11 mouse cellular contexts compared by ENCODE assay signal in the genomic region with DNA sequence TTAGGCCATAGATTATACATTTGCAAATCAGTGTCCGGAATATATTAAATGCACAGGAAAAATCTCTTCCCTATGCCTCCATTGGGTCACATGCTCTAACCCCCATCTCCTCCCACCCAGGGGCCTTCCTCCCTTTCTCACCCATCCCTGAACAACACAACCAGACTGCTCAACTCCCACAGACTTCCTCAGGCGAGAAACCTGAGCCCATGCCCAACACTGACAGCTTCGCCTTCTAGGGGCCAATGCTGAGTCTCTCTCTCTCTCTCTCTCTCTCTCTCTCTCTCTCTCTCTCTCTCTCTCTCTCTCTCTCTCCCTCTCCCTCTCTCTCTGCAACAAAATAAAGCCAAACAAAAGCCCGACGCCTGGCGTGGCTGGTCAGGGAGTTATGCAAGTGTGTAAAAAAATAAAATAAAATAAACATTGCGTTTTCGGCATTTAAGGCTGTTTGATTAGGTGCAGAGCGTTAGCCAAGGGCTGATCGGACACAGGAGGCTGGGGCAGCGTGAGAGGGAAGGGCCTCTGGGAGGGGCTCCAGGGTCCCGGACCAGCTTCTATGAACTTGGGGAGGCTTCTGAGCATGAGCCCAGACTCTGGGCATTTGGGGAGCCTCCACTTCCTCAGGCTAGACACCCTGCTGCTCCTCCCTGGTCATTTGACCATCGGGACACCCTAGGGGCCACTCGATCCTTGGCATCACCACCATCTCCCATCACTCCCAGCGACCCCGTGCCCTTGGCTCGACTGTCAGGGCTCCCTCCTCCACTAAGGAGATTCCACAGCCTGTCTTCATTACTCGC. TPM values are rescaled to one million over a fixed set of nuclear protein-coding genes. Genes with fewer than 3 reads are reported as not detected.
DNase-seq lines count a peak whose midpoint lies in the region; ATAC-seq and TF ChIP-seq lines count a peak whose summit lies in the region.
"Had no signal": no experiment of that assay in that cellular context is flagged by ENCODE, and none has a peak within 500 bp of the region (broad histone marks: within the 10 kb centered on the region; RNA-seq: fewer than 3 reads in every experiment).

No protein-coding gene starts in this region.

- no peak for TF ChIP-seq POLR2A in heart, adult 2 months (IDR thresholded peaks at IDR 0.05; ENCODE audit: insufficient read depth, low read depth, low read length)

- peaks cover 99% of the 10 kb centered on the region for H3K27me3 ChIP-seq in heart, embryonic 12.5 days (replicated peaks)
- peaks cover 21% of the 10 kb centered on the region for H3K27me3 ChIP-seq in heart, adult 2 months (ENCODE audit: control insufficient read depth, insufficient read depth, low read length)
- H3K27me3 ChIP-seq in liver, embryonic 12.5 days (replicated peaks): peaks cover 94% of the 10 kb centered on the region
- H3K27me3 ChIP-seq in embryonic facial prominence, embryonic 13.5 days: peaks cover 95% of the 10 kb centered on the region
- peaks cover 26% of the 10 kb centered on the region for H3K27me3 ChIP-seq in lung, postnatal 0 days (replicated peaks; ENCODE audit: insufficient read depth, low read length)

- H3K4me3 ChIP-seq in heart, embryonic 12.5 days: peak overlapping the region; percentile 7; the same call in 1 of the 2 replicates
- no peak overlapping the region for H3K4me3 ChIP-seq in heart, adult 2 months
- H3K4me3 ChIP-seq in liver, embryonic 12.5 days: no peak overlapping the region
- peak overlapping the region; percentile 56 for H3K4me3 ChIP-seq in embryonic facial prominence, embryonic 13.5 days
- no peak overlapping the region for H3K4me3 ChIP-seq in lung, postnatal 0 days (ENCODE audit: low read depth, low read length)

- no peak overlapping the region for H3K9ac ChIP-seq in heart, embryonic 12.5 days
- no peak overlapping the region for H3K9ac ChIP-seq in heart, adult 2 months (ENCODE audit: low read depth, low read length)
- H3K9ac ChIP-seq in liver, embryonic 12.5 days: no peak overlapping the region
- 0 out of 2 replicates have a peak overlapping the region, but pooled peaks have one; percentile 36 for H3K9ac ChIP-seq in embryonic facial prominence, embryonic 13.5 days
- H3K9ac ChIP-seq in lung, postnatal 0 days (replicated peaks; ENCODE audit: low read depth): no peak overlapping the region

- no peaks in the 10 kb centered on the region for H3K9me3 ChIP-seq in heart, embryonic 12.5 days (replicated peaks)
- H3K9me3 ChIP-seq in liver, embryonic 12.5 days (replicated peaks): no peaks in the 10 kb centered on the region
- H3K9me3 ChIP-seq in embryonic facial prominence, embryonic 13.5 days: no peaks in the 10 kb centered on the region
- H3K9me3 ChIP-seq in lung, postnatal 0 days (ENCODE audit: low read length): no peaks in the 10 kb centered on the region
- H3K9me3 ChIP-seq: neural tube, embryonic 13.5 days had no signal

- H3K4me2 ChIP-seq in heart, embryonic 12.5 days: peak overlapping the region; percentile 17; the same call in 1 of the 2 replicates
- peak overlapping the region; percentile 4; the same call in 1 of the 2 replicates for H3K4me2 ChIP-seq in liver, embryonic 12.5 days
- H3K4me2 ChIP-seq in embryonic facial prominence, embryonic 13.5 days: peak overlapping the region; percentile 76
- 0 out of 2 replicates have a peak overlapping the region, but pooled peaks have one; percentile 67 for H3K4me2 ChIP-seq in lung, postnatal 0 days (replicated peaks; ENCODE audit: low read depth, low read length)

- peaks cover 20% of the 10 kb centered on the region for H3K4me1 ChIP-seq in heart, embryonic 12.5 days (replicated peaks)
- H3K4me1 ChIP-seq in heart, adult 2 months (ENCODE audit: control insufficient read depth, insufficient read depth, low read length): no peaks in the 10 kb centered on the region
- H3K4me1 ChIP-seq in liver, embryonic 12.5 days: peaks cover 14% of the 10 kb centered on the region; the same call in 1 of the 2 replicates
- peaks cover 57% of the 10 kb centered on the region for H3K4me1 ChIP-seq in embryonic facial prominence, embryonic 13.5 days
- no peaks in the 10 kb centered on the region for H3K4me1 ChIP-seq in lung, postnatal 0 days (ENCODE audit: insufficient read depth, low read depth, low read length)

- no peaks in the 10 kb centered on the region for H3K36me3 ChIP-seq in heart, embryonic 12.5 days
- no peaks in the 10 kb centered on the region for H3K36me3 ChIP-seq in heart, adult 2 months (ENCODE audit: control insufficient read depth, insufficient read depth, low read length)
- H3K36me3 ChIP-seq in liver, embryonic 12.5 days: no peaks in the 10 kb centered on the region
- H3K36me3 ChIP-seq in embryonic facial prominence, embryonic 13.5 days: no peaks in the 10 kb centered on the region
- H3K36me3 ChIP-seq in lung, postnatal 0 days (ENCODE audit: insufficient read depth, low read length): no peaks in the 10 kb centered on the region
- H3K36me3 ChIP-seq: neural tube, embryonic 13.5 days had no signal

- ATAC-seq in heart, embryonic 12.5 days (ENCODE audit: insufficient number of reproducible peaks, low FRiP score): no peak
- no peak for ATAC-seq in liver, embryonic 12.5 days
- ATAC-seq in embryonic facial prominence, embryonic 13.5 days (ENCODE audit: insufficient number of reproducible peaks, insufficient read depth, low FRiP score, low TSS enrichment, low read depth): no peak
- peak; percentile 43 for ATAC-seq in lung, postnatal 0 days
- no peak for ATAC-seq in granulocyte monocyte progenitor cell, adult 5-6 weeks (replicated peaks; ENCODE audit: poor library complexity, severe bottlenecking)
- ATAC-seq: activated CD4-positive, CD25-positive, alpha-beta regulatory T cell, adult 4 months had no signal

- no peak for TF ChIP-seq CTCF in heart, adult 2 months (IDR thresholded peaks at IDR 0.05)
- TF ChIP-seq CTCF in lung, postnatal 0 days (IDR thresholded peaks at IDR 0.05): no peak

- H3K79me2 ChIP-seq in heart, adult 2 months (replicated peaks; ENCODE audit: control insufficient read depth, insufficient read depth, low read length): no peaks in the 10 kb centered on the region

- no peak overlapping the region for H3K27ac ChIP-seq in heart, embryonic 12.5 days (ENCODE audit: poor library complexity, severe bottlenecking)
- H3K27ac ChIP-seq in heart, adult 2 months: no peak overlapping the region
- no peak overlapping the region for H3K27ac ChIP-seq in liver, embryonic 12.5 days
- H3K27ac ChIP-seq in embryonic facial prominence, embryonic 13.5 days: peak overlapping the region; percentile 51; the same call in 1 of the 2 replicates
- no peak overlapping the region for H3K27ac ChIP-seq in lung, postnatal 0 days (ENCODE audit: low read length)
- H3K27ac ChIP-seq: macrophage; neural tube, embryonic 13.5 days had no signal

- intact Hi-C loops in heart, adult 2 months (cut with DNase I): no loop called here

- no peak for TF ChIP-seq EP300 in heart, adult 2 months (IDR thresholded peaks at IDR 0.05; ENCODE audit: insufficient read depth, low read depth, low read length)
- TF ChIP-seq EP300 in lung, postnatal 0 days (IDR thresholded peaks at IDR 0.05): no peak

- DNase-seq in heart, adult 2 months: no peak
- DNase-seq in liver: no peak
- DNase-seq in lung, postnatal 0 days (ENCODE audit: low spot score): peak; percentile 60
- DNase-seq in retina, embryonic 14.5 days (ENCODE audit: low spot score): no peak

- 10% methylated on average over 18 of the region's 18 CpGs for WGBS in heart, embryonic 12.5 days
- 12% methylated on average over 18 of the region's 18 CpGs for WGBS in heart, adult 2 months
- WGBS in liver, embryonic 12.5 days (ENCODE audit: insufficient replicate concordance): 10% methylated on average over 18 of the region's 18 CpGs
- WGBS in embryonic facial prominence, embryonic 13.5 days: 6% methylated on average over 18 of the region's 18 CpGs
- 5% methylated on average over 18 of the region's 18 CpGs for WGBS in lung, postnatal 0 days

RNA-seq across cellular contexts. Expression of a gene that starts 1.2 kb away (rescaled TPM):
- polyA plus RNA-seq in heart, embryonic 12.5 days (2016; fragmentation: Nextera tagmentation; extraction: Ambion mirVana): 7.0 and 7.4 TPM in 2 replicates
- 1 to 10 TPM; 2.7 to 4.4 TPM for total RNA-seq in heart, adult 2 months (2021)
- polyA plus RNA-seq in heart, adult 2 months (2012; rRNA removed): 3.9 and 4.0 TPM in 2 replicates
- polyA plus RNA-seq in liver, embryonic 12.5 days (2016; fragmentation: Nextera tagmentation; extraction: Ambion mirVana): 1.2 and 1.4 TPM in 2 replicates
- 18.8 and 21.2 TPM in 2 replicates for polyA plus RNA-seq in embryonic facial prominence, embryonic 13.5 days (2015; fragmentation: Nextera tagmentation; extraction: Ambion mirVana)
- polyA plus RNA-seq in lung, postnatal 0 days (2015; fragmentation: Nextera tagmentation; extraction: Ambion mirVana): 6.5 and 7.2 TPM in 2 replicates
- 4.0 TPM in 1 of 2 replicates, not detected in the other for total RNA-seq in granulocyte monocyte progenitor cell, adult 5-6 weeks (2014; fragmentation: Nextera tagmentation)
- total RNA-seq in granulocyte monocyte progenitor cell, adult 5-6 weeks (2017): 0.86 and 1.2 TPM in 2 replicates
- polyA plus RNA-seq: activated CD4-positive, CD25-positive, alpha-beta regulatory T cell, adult 4 months; macrophage had no signal

RNA-seq across cellular contexts. Expression of a gene that starts 31.3 kb away (rescaled TPM):
- polyA plus RNA-seq in heart, embryonic 12.5 days (2016; fragmentation: Nextera tagmentation; extraction: Ambion mirVana): 66.0 and 67.3 TPM in 2 replicates
- total RNA-seq in heart, adult 2 months (2021): 10 to 100 TPM; 27.7 to 28.7 TPM
- polyA plus RNA-seq in heart, adult 2 months (2012; rRNA removed): 12.2 and 18.6 TPM in 2 replicates
- polyA plus RNA-seq in liver, embryonic 12.5 days (2016; fragmentation: Nextera tagmentation; extraction: Ambion mirVana): 69.9 and 72.5 TPM in 2 replicates
- polyA plus RNA-seq in embryonic facial prominence, embryonic 13.5 days (2015; fragmentation: Nextera tagmentation; extraction: Ambion mirVana): 111 and 112 TPM in 2 replicates
- polyA plus RNA-seq in lung, postnatal 0 days (2015; fragmentation: Nextera tagmentation; extraction: Ambion mirVana): 42.3 and 47.3 TPM in 2 replicates
- 67.9 and 84.5 TPM in 2 replicates for total RNA-seq in granulocyte monocyte progenitor cell, adult 5-6 weeks (2014; fragmentation: Nextera tagmentation)
- 161 and 163 TPM in 2 replicates for total RNA-seq in granulocyte monocyte progenitor cell, adult 5-6 weeks (2017)

RNA-seq across cellular contexts. Expression of a gene that starts 46.0 kb away (rescaled TPM):
- 134 and 138 TPM in 2 replicates for polyA plus RNA-seq in heart, embryonic 12.5 days (2016; fragmentation: Nextera tagmentation; extraction: Ambion mirVana)
- under 1 TPM; 0.52 to 0.59 TPM for total RNA-seq in heart, adult 2 months (2021)
- polyA plus RNA-seq in heart, adult 2 months (2012; rRNA removed): 0.35 and 0.57 TPM in 2 replicates
- 173 and 177 TPM in 2 replicates for polyA plus RNA-seq in liver, embryonic 12.5 days (2016; fragmentation: Nextera tagmentation; extraction: Ambion mirVana)
- 133 and 141 TPM in 2 replicates for polyA plus RNA-seq in embryonic facial prominence, embryonic 13.5 days (2015; fragmentation: Nextera tagmentation; extraction: Ambion mirVana)
- polyA plus RNA-seq in lung, postnatal 0 days (2015; fragmentation: Nextera tagmentation; extraction: Ambion mirVana): 5.5 and 8.8 TPM in 2 replicates
- 59.2 and 97.0 TPM in 2 replicates for total RNA-seq in granulocyte monocyte progenitor cell, adult 5-6 weeks (2014; fragmentation: Nextera tagmentation)
- total RNA-seq in granulocyte monocyte progenitor cell, adult 5-6 weeks (2017): 120 and 136 TPM in 2 replicates

RNA-seq across cellular contexts. Expression of a gene that starts 48.2 kb away (rescaled TPM):
- polyA plus RNA-seq in heart, embryonic 12.5 days (2016; fragmentation: Nextera tagmentation; extraction: Ambion mirVana): 9.9 and 10.4 TPM in 2 replicates
- 1 to 10 TPM; 6.1 to 8.4 TPM for total RNA-seq in heart, adult 2 months (2021)
- polyA plus RNA-seq in heart, adult 2 months (2012; rRNA removed): 5.9 and 7.5 TPM in 2 replicates
- polyA plus RNA-seq in liver, embryonic 12.5 days (2016; fragmentation: Nextera tagmentation; extraction: Ambion mirVana): 7.5 and 8.3 TPM in 2 replicates
- 18.1 and 20.3 TPM in 2 replicates for polyA plus RNA-seq in embryonic facial prominence, embryonic 13.5 days (2015; fragmentation: Nextera tagmentation; extraction: Ambion mirVana)
- polyA plus RNA-seq in lung, postnatal 0 days (2015; fragmentation: Nextera tagmentation; extraction: Ambion mirVana): 7.3 and 8.3 TPM in 2 replicates
- total RNA-seq in granulocyte monocyte progenitor cell, adult 5-6 weeks (2014; fragmentation: Nextera tagmentation): 6.9 and 14.1 TPM in 2 replicates
- total RNA-seq in granulocyte monocyte progenitor cell, adult 5-6 weeks (2017): 6.3 and 10.5 TPM in 2 replicates

Comparison
In these comparisons a context has a peak if more than half of its experiments do, and no peak if none do; other contexts are left out.
1. H3K4me3 ChIP-seq: peak in heart, embryonic 12.5 days (single experiment) and embryonic facial prominence, embryonic 13.5 days (single experiment); none in heart, adult 2 months (single experiment), liver, embryonic 12.5 days (single experiment) and lung, postnatal 0 days (single experiment).
2. RNA of a gene that starts 46.0 kb away (polyA plus RNA-seq): 173 to 177 TPM in liver, embryonic 12.5 days, 133 to 141 TPM in embryonic facial prominence, embryonic 13.5 days and 134 to 138 TPM in heart, embryonic 12.5 days; 5.5 to 8.8 TPM in lung, postnatal 0 days and 0.35 to 0.57 TPM in heart, adult 2 months; every median in the first group is over 10 times any median in the second.
3. H3K4me2 ChIP-seq: peak in every context shown above with its lines; median percentile 76 in embryonic facial prominence, embryonic 13.5 days; 67 in lung, postnatal 0 days; 17 in heart, embryonic 12.5 days; 4 in liver, embryonic 12.5 days.